Mouse (Mus musculus) hematopoietic stem cell, adult 5-6 weeks (primary cell): ENCODE data around the gene Tor2a. TPM values are rescaled to one million over a fixed set of nuclear protein-coding genes. Genes with fewer than 3 reads are reported as not detected.
A peak's percentile ranks its signal among the peaks of the same experiment; 100 is the strongest.

ENCODE experiments used
- ATAC-seq, 2 experiments: fragments of 125-278 bp in 1 of 2; replicated peaks in 1 of 2; 2 replicates each; pipeline ENCODE4 v1.8.0; 2016 to 2017; ENCODE audit warnings: inconsistent platforms in 2 of 2, mild to moderate bottlenecking in 2 of 2, moderate number of reproducible peaks in 2 of 2, low read depth in 1 of 2, moderate TSS enrichment in 1 of 2; ENCODE audit not compliant: low FRiP score in 2 of 2, poor library complexity in 2 of 2, severe bottlenecking in 2 of 2, insufficient read depth in 1 of 2, low TSS enrichment in 1 of 2
- total RNA-seq: library from RNA; stranded (forward); fragments of 172-1452, 232-1000 nt; gene quantifications from 2 replicates; pipeline ENCODE4 v1.2.3, GENCODE M21; 2017

Tor2a gene
- 17.8 and 23.3 TPM in 2 replicates for total RNA-seq

GRCm38 (mm10) chr2:32757056-32757845, at the start of gene Tor2a:
Gene Tor2a (plus strand): TSS chr2:32757234.
- peak; percentile 99 to 100 for ATAC-seq

DNA sequence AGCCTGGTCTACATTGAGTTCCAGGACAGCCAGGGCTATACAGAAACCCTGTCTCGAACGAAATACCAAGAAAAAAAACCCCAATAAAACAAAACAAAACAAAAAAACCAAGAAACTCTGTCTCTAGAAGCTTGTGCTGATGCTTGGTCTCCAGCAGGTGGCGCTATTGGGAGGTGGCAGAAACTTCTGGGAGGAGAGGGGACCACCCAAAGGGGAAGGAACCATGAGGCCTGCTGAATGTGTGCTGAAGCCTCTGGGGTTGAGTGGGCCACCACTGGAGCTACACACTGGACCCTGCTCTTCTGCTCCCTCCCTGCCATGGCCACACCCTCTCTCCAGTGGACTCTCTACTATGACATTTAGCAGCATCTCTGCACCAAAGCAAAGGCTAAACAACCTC, 48.4 kb upstream of the Tor2a start:
- peak; percentile 15 to 50; a peak in 1 of 4 replicates for ATAC-seq

- ATAC-seq = no peak
These were observed 47.4 kb upstream of the Tor2a start for GRCm38 (mm10) chr2:32709521-32710137.

- ATAC-seq = 0 out of 4 replicates have a peak, but pooled peaks of 1 of the 2 experiments have one; percentile 14
These were observed 46.6 kb upstream of the Tor2a start for GRCm38 (mm10) chr2:32710425-32710824.

DNA sequence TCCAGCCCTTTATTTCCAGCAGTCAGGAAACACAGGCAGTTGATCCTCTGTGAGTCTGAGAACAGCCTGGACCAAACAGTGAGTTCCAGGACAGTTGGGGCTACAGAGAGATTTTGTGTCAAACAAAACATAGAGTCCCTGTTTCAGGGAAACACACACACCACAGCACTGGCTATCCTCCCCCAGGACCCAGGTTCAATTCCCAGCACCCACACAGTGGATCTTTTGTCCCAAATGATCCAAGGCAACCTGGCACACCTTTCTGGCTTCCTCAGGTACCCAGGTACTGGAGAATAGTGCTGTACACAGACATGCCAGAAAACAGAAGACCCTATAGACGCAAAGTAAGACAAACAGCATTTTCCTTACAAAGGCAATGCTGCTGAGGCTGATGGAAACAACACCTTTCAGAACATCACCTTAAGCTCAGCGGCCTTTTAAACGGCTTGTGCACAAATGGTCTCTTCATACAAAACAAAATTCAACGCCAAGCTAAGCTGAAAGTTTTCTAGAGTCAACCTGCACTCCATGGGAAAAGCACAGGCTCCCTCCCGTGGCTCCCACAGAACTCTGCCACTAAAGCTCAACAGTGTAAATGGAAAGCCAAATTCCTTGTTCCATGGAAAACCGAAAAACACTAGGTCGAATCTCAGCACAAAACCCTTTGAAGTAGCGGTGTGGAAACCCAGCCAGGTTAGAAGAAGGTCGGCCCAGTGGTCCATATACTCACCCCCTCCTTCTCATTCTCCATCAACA, 45.6 kb upstream of the Tor2a start:
- no peak for ATAC-seq

DNA sequence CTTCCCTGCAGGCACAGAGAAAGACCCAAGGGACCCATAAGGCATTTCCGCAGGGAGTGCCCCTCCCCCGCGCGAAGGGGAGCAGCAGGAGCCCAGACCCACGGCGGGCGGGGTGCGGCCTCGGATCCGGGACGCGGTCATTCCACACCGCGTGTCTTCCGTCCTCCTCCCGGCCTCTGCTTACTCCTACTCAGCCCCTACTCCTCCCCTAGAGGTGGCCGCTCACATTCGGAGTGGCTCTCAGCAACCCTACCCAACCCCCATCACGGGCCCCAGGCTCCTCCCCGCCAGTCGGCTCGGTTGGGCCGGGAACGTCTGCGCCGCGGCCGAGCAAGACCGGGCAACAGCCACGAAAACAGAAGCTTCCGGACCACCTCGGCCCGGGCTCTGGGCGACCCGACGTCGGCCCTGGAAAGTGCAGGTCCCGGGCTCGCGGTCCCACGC, 44.9 kb upstream of the Tor2a start:
- no peak for ATAC-seq

DNA sequence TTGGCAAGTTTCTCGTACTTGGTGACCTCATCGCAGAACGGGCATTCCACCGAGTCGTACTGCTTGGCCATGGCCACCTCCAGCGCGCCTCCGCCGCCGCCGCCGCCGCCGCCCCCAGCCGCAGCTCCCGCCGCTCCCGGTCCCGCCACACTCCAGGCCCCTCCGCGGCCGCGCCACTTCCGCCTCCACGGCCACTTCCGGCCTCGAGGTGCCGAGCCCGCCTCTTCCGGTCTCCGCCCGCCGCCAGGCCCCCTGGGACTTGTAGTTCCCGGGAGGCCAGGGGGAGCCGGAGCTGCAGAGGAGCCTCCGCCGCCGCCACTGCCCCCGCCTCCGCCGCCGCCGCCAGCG, 44.5 kb upstream of the Tor2a start:
- ATAC-seq = peak; percentile 6 to 36; a peak in 2 of 4 replicates

DNA sequence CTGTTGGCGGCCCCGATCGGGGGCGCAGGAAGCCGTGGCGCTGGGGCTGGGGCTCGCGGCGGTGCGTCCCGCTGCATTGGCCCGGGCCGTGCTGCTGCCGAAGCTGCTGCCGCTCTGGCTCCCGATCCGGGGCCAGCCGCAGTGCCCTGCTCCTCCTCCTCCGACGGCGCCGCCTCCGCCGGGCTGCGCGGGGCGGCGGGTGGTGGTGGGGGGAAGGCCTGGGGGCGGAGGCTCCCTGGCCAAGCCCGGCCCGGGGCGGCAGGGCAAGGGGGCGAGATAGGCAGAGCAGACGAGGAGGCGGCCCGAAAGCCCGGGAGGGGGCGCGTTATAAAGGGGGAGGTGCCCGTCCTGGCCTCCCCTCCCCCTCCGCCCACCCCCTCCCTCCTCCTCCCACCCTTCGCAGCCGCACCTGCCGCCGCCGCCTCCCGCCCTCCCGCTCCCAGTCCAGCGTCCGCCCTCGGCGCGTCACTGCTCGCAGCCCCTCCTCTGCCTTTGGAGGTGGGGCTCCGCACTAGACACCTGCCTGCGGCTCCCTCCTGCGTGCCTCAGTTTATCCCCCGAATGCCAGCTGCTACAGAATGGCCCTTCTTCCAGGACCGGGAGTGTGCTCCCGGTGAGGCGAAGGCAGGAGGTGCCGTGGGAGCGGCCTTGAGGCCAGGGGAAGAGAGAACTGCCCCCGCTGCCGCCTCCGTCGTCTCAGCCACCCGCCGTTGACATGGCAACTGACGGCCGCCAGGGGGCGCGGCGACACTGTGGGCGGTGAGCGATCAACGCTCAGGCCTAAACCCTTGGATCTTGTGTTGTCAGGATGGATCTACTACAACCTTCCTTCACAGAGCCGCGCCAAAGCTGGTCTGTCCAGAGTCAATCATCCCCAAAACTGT, 43.9 kb upstream of the Tor2a start, which contains the start of gene Cdk9:
Gene Cdk9, minus strand, starts transcription at position 143 of the 884 bp plus-strand sequence.
- ATAC-seq = peak; percentile 42 to 59

- ATAC-seq = no peak
These were observed 42.7 kb upstream of the Tor2a start for GRCm38 (mm10) chr2:32714117-32714986.

GRCm38 (mm10) chr2:32714987-32715425, 42.0 kb upstream of the Tor2a start:
- peak; percentile 68 to 72 for ATAC-seq

DNA sequence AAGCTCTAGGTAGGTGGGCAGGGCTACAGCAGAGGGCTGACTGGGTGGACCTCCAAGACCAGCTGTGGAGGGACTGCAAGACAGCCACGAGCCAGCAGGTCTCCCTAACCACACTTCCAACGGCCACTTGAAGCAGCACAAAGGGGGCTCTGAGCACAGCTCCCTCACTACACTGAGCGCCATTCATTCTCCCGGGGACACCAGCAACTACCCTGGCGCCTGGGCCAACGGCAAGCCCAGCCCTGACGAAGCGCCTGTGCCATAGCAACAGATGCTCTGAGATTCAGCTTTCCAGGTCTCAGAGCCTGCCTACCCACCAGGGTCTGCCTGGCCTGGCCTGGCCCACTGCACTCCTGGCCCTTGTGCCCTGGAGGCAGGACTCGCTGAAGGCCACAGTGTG, 38.3 kb upstream of the Tor2a start:
- no peak for ATAC-seq

GRCm38 (mm10) chr2:32720053-32720452, 37.0 kb upstream of the Tor2a start:
- no peak for ATAC-seq

- peak; percentile 80 to 82 for ATAC-seq
These were observed 36.3 kb upstream of the Tor2a start, which contains the start of gene Sh2d3c for GRCm38 (mm10) chr2:32720681-32721229. Gene Sh2d3c (plus strand): TSS chr2:32721055.

- peak in 1 of 2 experiments; percentile 16; a peak in 1 of 4 replicates for ATAC-seq
These were observed 35.0 kb upstream of the Tor2a start for GRCm38 (mm10) chr2:32722046-32722445.

- ATAC-seq = no peak
These were observed 34.5 kb upstream of the Tor2a start for GRCm38 (mm10) chr2:32722581-32722980.

DNA sequence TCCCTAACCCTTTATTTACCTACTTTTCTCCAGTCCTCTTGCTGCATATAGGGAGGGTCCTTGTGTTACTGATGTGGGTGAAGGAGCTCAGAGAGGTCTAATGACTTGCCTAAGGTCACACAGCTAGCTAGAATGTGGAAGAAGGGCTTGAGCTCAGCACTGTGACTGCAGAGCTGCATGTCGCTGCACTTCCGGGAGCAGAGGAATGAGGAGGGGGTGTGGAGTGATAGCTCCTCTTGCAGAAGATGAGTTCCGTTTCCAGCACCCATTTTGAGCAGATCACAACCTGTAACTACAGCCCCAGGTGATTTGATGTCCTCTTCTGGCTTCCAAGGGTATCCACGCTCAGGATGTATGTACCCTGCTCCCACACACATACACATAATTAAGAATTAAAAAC, 32.9 kb upstream of the Tor2a start:
- no peak for ATAC-seq
